Mouse (Mus musculus) lung, embryonic 14.5 days (tissue): ENCODE data around the gene Gabpb2. TPM values are rescaled to one million over a fixed set of nuclear protein-coding genes. Genes with fewer than 3 reads are reported as not detected.
A peak's percentile ranks its signal among the peaks of the same experiment; 100 is the strongest.

Experiments
- ATAC-seq: fragments of 200-750 bp; cut with Nextera tagmentation; 2 replicates; pipeline ENCODE4 v1.8.0; 2017; ENCODE audit warnings: mild to moderate bottlenecking, moderate TSS enrichment, moderate library complexity; ENCODE audit not compliant: insufficient read depth
- DNase-seq: peaks from one replicate; pipeline ENCODE4 v3.0.0-alpha.2; 2015
- H3K27ac ChIP-seq: fragments of 300-500 bp; sonication (generic); 2 replicates; pipeline ENCODE4 v1.5.1; 2014; ENCODE audit warnings: low read depth, mild to moderate bottlenecking, moderate library complexity
- H3K27me3 ChIP-seq: fragments of 300-500 bp; sonication (generic); 2 replicates; pipeline ENCODE4 v1.6.1; 2014; ENCODE audit warnings: low read length, control low read depth; ENCODE audit not compliant: insufficient read depth
- H3K36me3 ChIP-seq: fragments of 300-500 bp; sonication (generic); 2 replicates; pipeline ENCODE4 v1.6.1; 2014; ENCODE audit warnings: control low read depth; ENCODE audit not compliant: insufficient read depth
- H3K4me1 ChIP-seq: fragments of 300-500 bp; sonication (generic); 2 replicates; pipeline ENCODE4 v1.6.1; 2014; ENCODE audit warnings: antibody characterized with exemption, control low read depth; ENCODE audit not compliant: insufficient read depth
- H3K4me2 ChIP-seq: fragments of 300-500 bp; sonication (generic); 2 replicates; pipeline ENCODE4 v1.6.1; 2014; ENCODE audit warnings: mild to moderate bottlenecking
- H3K4me3 ChIP-seq: fragments of 300-500 bp; sonication (generic); 2 replicates; pipeline ENCODE4 v1.5.1; 2014; ENCODE audit warnings: low read depth, low read length
- H3K9ac ChIP-seq: fragments of 300-500 bp; sonication (generic); 2 replicates; pipeline ENCODE4 v1.6.1; 2014
- H3K9me3 ChIP-seq: fragments of 300-500 bp; sonication (generic); 2 replicates; pipeline ENCODE4 v1.6.1; 2016; ENCODE audit warnings: low read depth, low read length, control low read depth
- CTCF ChIP-seq: IDR thresholded peaks from 2 replicates; pipeline ENCODE4 v1.5.1; 2016; ENCODE audit warnings: antibody characterized with exemption, low read depth
- WGBS: fragments of 180-500 bp; shearing (Covaris S2); extraction: QIAGEN DNeasy Blood & Tissue Kit; methylation state at CpG from one replicate; pipeline ENCODE4 v1.1.7; 2014; 5-methylcytosine and 5-hydroxymethylcytosine counted together
- polyA plus RNA-seq: library from polyadenylated mRNA; unstranded; fragments of >200 nt; fragmentation: Nextera tagmentation; extraction: Ambion mirVana; gene quantifications from 2 replicates; pipeline ENCODE4 v1.2.1, GENCODE M21; 2014

Gabpb2 gene
- polyA plus RNA-seq, 1 experiment from 2014 or later: 13.4 TPM

- WGBS: 74% methylated on average over 7 of the region's 7 CpGs
- H3K36me3 ChIP-seq: peaks cover 66% of the 10 kb centered on the region
- no peak for ATAC-seq
- H3K4me2 ChIP-seq: no peak overlapping the region
- no peak overlapping the region for H3K9ac ChIP-seq
- H3K27ac ChIP-seq: no peak overlapping the region
- no peaks in the 10 kb centered on the region for H3K27me3 ChIP-seq
- no peak overlapping the region for H3K4me3 ChIP-seq
- H3K4me1 ChIP-seq: peaks cover 10% of the 10 kb centered on the region; the same call in 1 of the 2 replicates
- no peak for DNase-seq
- no peaks in the 10 kb centered on the region for H3K9me3 ChIP-seq
- TF ChIP-seq CTCF: no peak
These were observed 15.1 kb upstream of the Gabpb2 start for GRCm38 (mm10) chr3:95232771-95233170.

GRCm38 (mm10) chr3:95231298-95232221 is 13.8 kb upstream of the Gabpb2 start, which contains the start of gene Mllt11:
Mllt11 (minus strand) TSS chr3:95232171.
- Histone ChIP-seq H3K4me3 (peak within 1 kb of the TSS; percentile 94), H3K9ac (peak within 1 kb of the TSS; percentile 90), H3K4me1 (peaks cover 16% of the 10 kb centered on the region; the same call in 1 of the 2 replicates), H3K36me3 (peaks cover 54% of the 10 kb centered on the region), H3K9me3 (no peaks in the 10 kb centered on the region), H3K4me2 (peak within 1 kb of the TSS; percentile 94), H3K27ac (peak within 1 kb of the TSS; percentile 98; the same call in 1 of the 2 replicates), H3K27me3 (no peaks in the 10 kb centered on the region)
- 74% methylated on average over 13 of the region's 13 CpGs for WGBS
- DNase-seq (no peak), ATAC-seq (no peak)
- TF ChIP-seq CTCF: no peak

- TF ChIP-seq CTCF: no peak
- H3K36me3 ChIP-seq: peaks cover 45% of the 10 kb centered on the region
- H3K4me2 ChIP-seq: peak overlapping the region; percentile 94
- peak overlapping the region; percentile 94 for H3K4me3 ChIP-seq
- H3K27me3 ChIP-seq: no peaks in the 10 kb centered on the region
- ATAC-seq (no peak), DNase-seq (peak; percentile 21)
- H3K9me3 ChIP-seq: no peaks in the 10 kb centered on the region
- H3K9ac ChIP-seq: peak overlapping the region; percentile 90
- peak overlapping the region; percentile 98 for H3K27ac ChIP-seq
- H3K4me1 ChIP-seq: peaks cover 16% of the 10 kb centered on the region; the same call in 1 of the 2 replicates
- WGBS: 46% methylated on average over 8 of the region's 8 CpGs
These were observed 13.0 kb upstream of the Gabpb2 start for GRCm38 (mm10) chr3:95230495-95231297.

GRCm38 (mm10) chr3:95229781-95230494 is 12.2 kb upstream of the Gabpb2 start:
- ATAC-seq (peak; percentile 22), DNase-seq (peak; percentile 60)
- peaks cover 38% of the 10 kb centered on the region for H3K36me3 ChIP-seq
- H3K4me2 ChIP-seq: peak overlapping the region; percentile 94
- H3K27ac ChIP-seq: peak overlapping the region; percentile 98
- 1% methylated on average over 13 of the region's 13 CpGs for WGBS
- no peaks in the 10 kb centered on the region for H3K9me3 ChIP-seq
- H3K9ac ChIP-seq: peak overlapping the region; percentile 90
- H3K4me1 ChIP-seq: peaks cover 16% of the 10 kb centered on the region; the same call in 1 of the 2 replicates
- H3K27me3 ChIP-seq: no peaks in the 10 kb centered on the region
- no peak for TF ChIP-seq CTCF
- H3K4me3 ChIP-seq: peak overlapping the region; percentile 94

- Histone ChIP-seq H3K9me3 (no peaks in the 10 kb centered on the region), H3K9ac (peak overlapping the region; percentile 90), H3K4me3 (peak overlapping the region; percentile 94), H3K36me3 (peaks cover 30% of the 10 kb centered on the region), H3K27ac (peak overlapping the region; percentile 98), H3K4me1 (peaks cover 19% of the 10 kb centered on the region; the same call in 1 of the 2 replicates), H3K27me3 (no peaks in the 10 kb centered on the region), H3K4me2 (peak overlapping the region; percentile 94)
- under 1% methylated on average over 43 of the region's 43 CpGs for WGBS
- DNase-seq: peak; percentile 84
- ATAC-seq: peak; percentile 50
- no peak for TF ChIP-seq CTCF
These were observed 11.4 kb upstream of the Gabpb2 start for GRCm38 (mm10) chr3:95228894-95229780.
